Mouse (Mus musculus) limb, embryonic 12.5 days (tissue): ENCODE measurements around the gene Vmn1r54. TPM values are rescaled to one million over a fixed set of nuclear protein-coding genes. Genes with fewer than 3 reads are reported as not detected.
"Not testable (repeated sequence)": the region's sequence is repeated elsewhere in the genome, so short reads cannot be mapped to it uniquely, and the experiment has no call there.

Experiments
- ATAC-seq: fragments of 200-750 bp; cut with Nextera tagmentation; 2 replicates; pipeline ENCODE4 v1.8.0; 2017; ENCODE audit warnings: low read depth, moderate TSS enrichment; ENCODE audit not compliant: insufficient number of reproducible peaks, insufficient read depth, low FRiP score, low TSS enrichment
- H3K27ac ChIP-seq: fragments of 300-500 bp; sonication (generic); 2 replicates; pipeline ENCODE4 v1.5.1; 2016; ENCODE audit warnings: mild to moderate bottlenecking, moderate library complexity
- H3K27me3 ChIP-seq: fragments of 300-500 bp; sonication (generic); 2 replicates; pipeline ENCODE4 v1.6.1; 2016; ENCODE audit warnings: mild to moderate bottlenecking, moderate library complexity
- H3K36me3 ChIP-seq: fragments of 300-500 bp; sonication (generic); 2 replicates; pipeline ENCODE4 v1.6.1; 2016; ENCODE audit warnings: mild to moderate bottlenecking, moderate library complexity
- H3K4me1 ChIP-seq: fragments of 300-500 bp; sonication (generic); replicated peaks from 2 replicates; pipeline ENCODE4 v1.6.1; 2016
- H3K4me2 ChIP-seq: fragments of 300-500 bp; sonication (generic); 2 replicates; pipeline ENCODE4 v1.6.1; 2016; ENCODE audit warnings: mild to moderate bottlenecking, moderate library complexity
- H3K4me3 ChIP-seq: fragments of 300-500 bp; sonication (generic); replicated peaks from 2 replicates; pipeline ENCODE4 v1.5.1; 2016; ENCODE audit warnings: mild to moderate bottlenecking
- H3K9ac ChIP-seq: fragments of 300-500 bp; sonication (generic); replicated peaks from 2 replicates; pipeline ENCODE4 v1.6.1; 2016; ENCODE audit warnings: mild to moderate bottlenecking, moderate library complexity
- H3K9me3 ChIP-seq: fragments of 300-500 bp; sonication (generic); 2 replicates; pipeline ENCODE4 v1.6.1; 2016; ENCODE audit warnings: mild to moderate bottlenecking, moderate library complexity
- WGBS: fragments of 180-500 bp; shearing (Covaris S2); methylation state at CpG from one replicate; pipeline ENCODE4 v1.1.7; 2016; 5-methylcytosine and 5-hydroxymethylcytosine counted together
- polyA plus RNA-seq: library from polyadenylated mRNA; unstranded; fragments of >200 nt; fragmentation: Nextera tagmentation; extraction: Ambion mirVana; gene quantifications from 2 replicates; pipeline ENCODE4 v1.2.1, GENCODE M21; 2016

The Vmn1r54 gene
- polyA plus RNA-seq = not detected in 2 replicates

DNA sequence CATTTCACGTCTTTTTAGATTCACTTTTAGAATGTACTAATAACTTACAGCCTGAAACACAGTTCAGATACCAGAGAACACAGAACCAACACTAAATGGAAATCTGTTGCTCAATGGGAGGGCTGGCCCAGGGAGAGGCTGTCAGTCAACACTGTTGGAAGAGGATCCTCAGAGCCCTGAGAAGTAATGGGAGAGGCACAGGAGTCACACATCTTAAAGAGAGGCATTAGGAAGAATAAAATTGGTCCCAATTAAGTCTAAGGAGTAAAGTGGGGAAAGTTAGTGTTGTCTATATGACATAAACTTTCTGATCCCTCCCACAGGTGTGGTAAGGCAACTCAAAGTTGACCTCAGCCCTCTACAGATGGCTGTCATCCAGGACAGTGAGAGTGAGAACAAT is at the start of gene Vmn1r54:
Vmn1r54 (plus strand) TSS at position 301 of the 400 bp plus-strand sequence.
- WGBS = 82% methylated on average over 1 of the region's 1 CpGs
- Histone ChIP-seq H3K4me2 (no peak within 1 kb of the TSS), H3K4me3 (no peak within 1 kb of the TSS), H3K9me3 (no peaks in the 10 kb centered on the region), H3K27me3 (no peaks in the 10 kb centered on the region), H3K36me3 (no peaks in the 10 kb centered on the region), H3K4me1 (no peaks in the 10 kb centered on the region), H3K9ac (no peak within 1 kb of the TSS), H3K27ac (no peak within 1 kb of the TSS)
- no peak for ATAC-seq

DNA sequence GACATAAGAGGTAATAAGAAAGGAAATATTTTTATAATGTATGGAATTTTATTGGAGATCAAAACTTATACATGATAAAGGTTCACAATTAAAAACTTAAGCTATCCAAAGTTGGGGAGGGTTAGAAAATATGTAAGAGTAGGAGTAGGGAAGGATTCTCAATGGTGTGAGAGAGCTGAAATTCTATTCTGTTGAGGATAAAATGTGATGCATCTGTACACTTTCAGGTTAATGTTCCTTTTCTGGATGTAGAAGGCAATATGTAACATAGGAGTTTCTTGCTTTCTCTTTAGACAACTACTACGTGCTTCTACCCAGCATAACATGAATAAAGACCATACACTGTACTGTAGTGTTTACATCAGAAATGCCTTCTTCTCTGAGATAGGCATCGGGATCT is 43.6 kb upstream of the Vmn1r54 start, which contains the start of gene V1ra8:
V1ra8 (plus strand) TSS at position 301 of the 400 bp plus-strand sequence.
- ATAC-seq, H3K4me2 ChIP-seq, H3K4me1 ChIP-seq, H3K9me3 ChIP-seq, H3K4me3 ChIP-seq, H3K27me3 ChIP-seq, H3K27ac ChIP-seq, H3K9ac ChIP-seq, H3K36me3 ChIP-seq: not testable (repeated sequence)
- 82% methylated on average over 2 of the region's 2 CpGs for WGBS

DNA sequence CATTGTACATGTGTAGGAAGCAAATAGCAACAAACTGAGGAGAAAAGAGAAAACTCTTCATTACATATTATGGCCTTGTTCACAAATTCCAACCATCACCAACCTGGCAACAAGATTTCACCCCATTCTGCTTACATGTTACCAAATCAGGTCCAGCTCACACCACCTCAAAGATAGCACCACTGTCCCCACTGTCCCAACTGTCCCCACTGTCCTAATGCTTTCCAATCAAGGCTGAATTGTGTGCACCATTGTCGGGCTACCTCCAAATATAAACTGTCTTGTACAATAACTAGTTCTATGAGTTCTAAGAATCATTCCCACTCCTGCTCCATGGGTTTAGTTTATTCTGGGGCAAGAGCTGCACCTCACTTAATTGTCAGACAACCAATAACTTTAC is 21.8 kb upstream of the Vmn1r54 start, which contains the start of gene Vmn1r53:
Vmn1r53 (minus strand) TSS at position 101 of the 400 bp plus-strand sequence.
- no peaks in the 10 kb centered on the region for H3K36me3 ChIP-seq
- H3K4me3 ChIP-seq = no peak within 1 kb of the TSS
- peaks cover 17% of the 10 kb centered on the region; the same call in 1 of the 2 replicates for H3K9me3 ChIP-seq
- H3K4me2 ChIP-seq = no peak within 1 kb of the TSS
- no peaks in the 10 kb centered on the region for H3K4me1 ChIP-seq
- no peak within 1 kb of the TSS for H3K27ac ChIP-seq
- no peak for ATAC-seq
- no peak within 1 kb of the TSS for H3K9ac ChIP-seq
- WGBS = 96% methylated on average over 1 of the region's 1 CpGs
- H3K27me3 ChIP-seq = no peaks in the 10 kb centered on the region

DNA sequence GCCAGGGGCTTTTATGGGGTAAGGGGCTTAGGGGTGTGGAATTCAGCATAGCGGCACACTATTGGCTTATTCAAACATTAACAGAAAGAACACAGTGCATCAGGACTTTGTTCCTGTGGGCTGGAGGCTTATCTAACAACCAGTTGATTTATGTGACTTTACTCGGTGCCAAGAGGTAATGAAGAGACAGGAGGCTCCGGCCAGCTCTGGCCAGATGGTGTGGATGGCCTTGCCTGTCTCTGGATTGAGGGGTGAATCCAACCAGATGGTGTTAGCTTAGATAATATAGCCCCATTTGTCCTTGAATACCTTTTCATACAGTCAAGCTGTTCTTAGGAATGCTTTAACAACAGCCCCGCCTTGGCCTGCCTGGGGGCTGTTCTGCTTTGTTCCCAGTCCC is 14.0 kb upstream of the Vmn1r54 start:
- H3K4me1 ChIP-seq, ATAC-seq, H3K27me3 ChIP-seq, H3K4me3 ChIP-seq, H3K36me3 ChIP-seq, H3K4me2 ChIP-seq, H3K9ac ChIP-seq, H3K27ac ChIP-seq: not testable (repeated sequence)
- peaks cover 27% of the 10 kb centered on the region; the same call in 1 of the 2 replicates for H3K9me3 ChIP-seq
- 88% methylated on average over 4 of the region's 4 CpGs for WGBS

DNA sequence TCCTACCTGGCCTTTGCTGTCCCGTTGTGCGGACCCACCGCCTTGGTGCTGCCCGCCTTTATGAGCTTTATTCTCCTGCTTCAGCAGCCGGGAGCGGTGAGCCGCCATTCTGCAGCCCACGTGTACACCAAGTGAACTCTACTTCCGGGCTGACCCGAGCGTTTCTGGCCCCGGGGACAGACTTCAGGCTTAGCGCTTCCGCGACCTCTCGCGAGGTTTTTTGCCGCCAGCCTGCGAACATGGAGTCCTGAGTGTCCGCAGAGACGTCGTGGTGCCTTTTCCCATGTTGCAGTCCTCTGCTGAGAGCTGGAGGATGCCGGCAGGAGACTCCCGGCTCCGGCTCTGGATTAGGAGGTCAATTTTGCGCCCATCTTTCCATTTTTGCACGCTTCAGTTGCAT is 13.4 kb upstream of the Vmn1r54 start:
- no peaks in the 10 kb centered on the region for H3K36me3 ChIP-seq
- H3K4me2 ChIP-seq = no peak overlapping the region
- 62% methylated on average over 27 of the region's 27 CpGs for WGBS
- H3K4me1 ChIP-seq = no peaks in the 10 kb centered on the region
- H3K9me3 ChIP-seq = peaks cover 27% of the 10 kb centered on the region; the same call in 1 of the 2 replicates
- H3K27me3 ChIP-seq = peaks cover 2% of the 10 kb centered on the region; the same call in 1 of the 2 replicates
- no peak overlapping the region for H3K9ac ChIP-seq
- H3K27ac ChIP-seq = no peak overlapping the region
- no peak for ATAC-seq
- no peak overlapping the region for H3K4me3 ChIP-seq

DNA sequence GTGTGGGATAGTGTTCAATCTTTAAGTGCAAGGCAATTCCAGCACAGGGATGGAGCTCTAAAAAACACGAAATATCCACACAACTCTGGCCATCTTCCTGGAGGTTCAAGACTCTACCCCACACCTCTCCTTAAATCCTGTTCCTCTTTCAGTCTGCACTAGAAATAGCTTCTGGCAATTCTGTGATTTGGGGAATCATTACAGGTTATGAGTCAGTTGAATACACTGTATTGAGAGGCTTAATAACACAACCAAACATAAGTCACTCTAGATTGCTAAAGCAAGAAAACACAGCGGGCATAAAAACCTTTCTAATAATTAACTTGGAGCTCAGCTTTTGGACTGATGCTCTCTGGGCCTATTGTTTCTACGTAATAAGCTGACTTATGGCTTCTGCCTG is 2.1 kb upstream of the Vmn1r54 start:
- WGBS = 80% methylated on average over 3 of the region's 3 CpGs

DNA sequence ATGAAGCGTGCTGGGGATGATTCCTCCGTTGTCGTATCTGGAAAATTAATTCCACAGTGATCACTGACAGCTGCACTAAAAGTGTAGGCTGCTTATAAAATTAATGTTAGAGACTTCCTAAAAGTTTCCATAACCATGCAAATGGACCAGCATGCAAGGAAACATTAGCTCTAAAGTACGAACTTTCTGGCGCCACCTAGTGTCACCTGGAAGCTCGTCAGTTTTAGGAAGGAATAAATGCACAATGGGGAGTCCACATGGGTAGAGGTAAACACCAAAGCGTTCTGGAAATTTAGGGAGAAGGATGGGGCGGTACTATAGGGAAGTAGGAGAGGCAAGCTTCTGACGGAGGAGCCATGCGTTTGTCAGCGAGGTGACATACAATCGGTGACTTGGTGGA is 42.2 kb downstream of the Vmn1r54 start:
- Histone ChIP-seq H3K36me3 (no peaks in the 10 kb centered on the region), H3K9ac (no peak overlapping the region), H3K9me3 (peaks cover 11% of the 10 kb centered on the region), H3K4me2 (no peak overlapping the region), H3K27me3 (no peaks in the 10 kb centered on the region), H3K4me3 (no peak overlapping the region), H3K4me1 (no peaks in the 10 kb centered on the region), H3K27ac (no peak overlapping the region)
- ATAC-seq = no peak
- WGBS = 57% methylated on average over 12 of the region's 12 CpGs

More for the DNA sequence above, 2.1 kb upstream of the Vmn1r54 start:
- Histone ChIP-seq H3K4me1 (no peaks in the 10 kb centered on the region), H3K36me3 (no peaks in the 10 kb centered on the region), H3K27me3 (no peaks in the 10 kb centered on the region), H3K9ac (no peak overlapping the region), H3K4me2 (no peak overlapping the region), H3K27ac (no peak overlapping the region), H3K4me3 (no peak overlapping the region), H3K9me3 (no peaks in the 10 kb centered on the region)
- ATAC-seq = no peak

DNA sequence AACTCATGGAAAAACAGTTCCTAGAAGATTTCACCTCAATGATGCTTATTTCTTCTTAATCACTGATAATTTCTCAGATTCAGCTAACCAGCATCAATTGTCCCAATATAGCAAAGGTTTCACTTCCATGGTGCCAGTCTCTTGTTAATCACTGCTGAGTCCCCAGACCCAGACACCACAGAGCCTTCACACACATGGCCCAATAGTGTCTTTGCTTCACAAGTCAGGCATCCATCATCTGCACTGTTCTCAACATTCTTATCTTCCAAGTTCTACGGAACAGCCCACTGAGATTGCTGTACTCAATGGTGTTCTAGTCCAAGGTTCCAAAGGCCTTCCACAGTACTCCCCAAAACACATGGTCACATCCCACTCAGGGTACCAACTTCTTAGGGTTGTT is 54.8 kb downstream of the Vmn1r54 start, which contains the start of gene BC048671:
BC048671 (plus strand) TSS at position 301 of the 400 bp plus-strand sequence.
- Histone ChIP-seq H3K4me1 (no peaks in the 10 kb centered on the region), H3K27me3 (no peaks in the 10 kb centered on the region), H3K36me3 (no peaks in the 10 kb centered on the region), H3K9ac (no peak within 1 kb of the TSS), H3K4me3 (no peak within 1 kb of the TSS), H3K9me3 (0 out of 2 replicates have a peak, but pooled peaks cover 3% of the 10 kb centered on the region), H3K27ac (no peak within 1 kb of the TSS), H3K4me2 (no peak within 1 kb of the TSS)
- WGBS = 76% methylated on average over 1 of the region's 1 CpGs
- no peak for ATAC-seq

DNA sequence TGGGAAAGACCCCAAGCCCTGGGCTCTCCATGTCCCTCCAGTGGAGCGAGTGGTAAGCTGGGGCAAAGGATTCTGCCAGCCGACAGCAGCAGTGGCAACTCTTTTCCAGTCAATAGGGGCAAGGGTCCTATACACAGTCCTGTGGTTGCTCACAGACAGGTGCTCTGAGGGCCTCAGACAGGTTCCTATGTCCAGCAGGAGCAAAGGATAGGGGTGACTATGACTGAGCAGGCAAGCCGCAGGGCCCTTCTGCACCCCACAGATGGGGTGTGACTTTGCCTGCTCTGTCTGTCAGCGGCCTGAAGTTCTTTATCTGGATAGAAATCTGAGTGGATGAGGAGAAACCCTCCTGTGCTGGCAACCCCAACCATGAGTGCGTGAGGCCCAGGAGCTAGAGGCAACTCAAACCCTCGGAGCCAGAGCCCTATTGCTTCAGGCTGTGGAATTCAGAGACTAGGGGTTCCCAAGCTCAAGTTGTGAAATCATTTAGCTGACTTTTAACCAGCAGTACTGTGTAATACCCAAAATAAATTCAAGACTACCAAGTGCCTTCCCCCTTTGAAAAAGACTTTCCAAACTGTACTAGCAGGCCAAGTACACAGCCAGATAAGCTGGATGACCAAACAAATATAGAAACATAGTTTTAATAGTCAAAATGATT is 60.3 kb downstream of the Vmn1r54 start:
- 75% methylated on average over 6 of the region's 6 CpGs for WGBS
- Histone ChIP-seq H3K9ac (no peak overlapping the region), H3K4me2 (no peak overlapping the region), H3K9me3 (peaks cover 11% of the 10 kb centered on the region), H3K4me3 (no peak overlapping the region), H3K27me3 (no peaks in the 10 kb centered on the region; the same call in 1 of the 2 replicates), H3K4me1 (no peaks in the 10 kb centered on the region), H3K27ac (no peak overlapping the region), H3K36me3 (no peaks in the 10 kb centered on the region)
- ATAC-seq = no peak

DNA sequence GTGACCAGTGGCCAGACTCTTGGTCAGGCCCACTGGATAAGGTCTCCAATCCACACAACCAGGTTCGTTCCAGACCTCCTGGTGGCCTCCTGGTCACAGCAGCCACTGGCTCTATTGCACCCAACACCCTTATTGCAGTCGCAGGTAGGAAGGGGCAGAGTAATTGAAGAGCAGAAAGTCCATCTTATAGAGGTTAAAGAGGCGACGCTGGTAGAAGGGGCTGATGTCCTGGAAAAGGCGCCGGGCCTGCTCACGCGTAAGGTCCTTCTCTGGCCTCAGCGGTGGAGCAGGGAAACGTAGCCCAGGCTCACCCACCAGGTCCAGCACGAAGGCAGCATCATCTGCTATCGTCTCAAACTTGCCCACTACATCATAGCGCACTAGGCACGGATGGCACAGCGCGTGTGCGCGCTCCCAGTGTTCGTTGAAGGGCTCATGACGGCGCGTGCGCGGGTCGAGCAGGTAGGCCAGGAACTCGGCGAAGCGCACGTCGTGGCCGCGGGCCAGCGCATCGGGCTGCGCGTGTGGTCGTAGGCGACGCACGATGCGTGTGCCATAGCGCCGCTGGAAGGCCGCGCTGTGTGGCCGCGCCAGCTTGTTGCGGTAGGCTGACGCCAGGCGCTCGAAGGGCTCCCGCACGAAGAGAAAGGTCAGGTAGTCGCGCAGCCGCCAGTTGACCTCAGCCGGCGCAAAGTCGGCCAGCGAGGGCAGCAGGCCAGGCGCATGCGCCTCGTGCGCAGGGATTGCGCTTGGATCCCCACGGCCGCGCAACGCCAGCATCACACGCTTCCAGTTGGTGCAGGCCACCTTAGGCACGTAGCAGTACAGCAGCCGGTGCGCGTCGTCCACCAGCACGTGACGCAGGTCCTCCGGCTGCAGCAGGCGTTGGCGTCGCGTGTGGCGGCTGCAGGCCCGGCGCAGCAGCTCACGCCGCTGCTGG is 63.0 kb downstream of the Vmn1r54 start:
- Histone ChIP-seq H3K9me3 (peaks cover 11% of the 10 kb centered on the region), H3K27ac (no peak overlapping the region), H3K36me3 (no peaks in the 10 kb centered on the region), H3K4me2 (no peak overlapping the region), H3K4me3 (no peak overlapping the region), H3K27me3 (no peaks in the 10 kb centered on the region; the same call in 1 of the 2 replicates), H3K4me1 (no peaks in the 10 kb centered on the region), H3K9ac (no peak overlapping the region)
- 85% methylated on average over 87 of the region's 87 CpGs for WGBS
- ATAC-seq = no peak

DNA sequence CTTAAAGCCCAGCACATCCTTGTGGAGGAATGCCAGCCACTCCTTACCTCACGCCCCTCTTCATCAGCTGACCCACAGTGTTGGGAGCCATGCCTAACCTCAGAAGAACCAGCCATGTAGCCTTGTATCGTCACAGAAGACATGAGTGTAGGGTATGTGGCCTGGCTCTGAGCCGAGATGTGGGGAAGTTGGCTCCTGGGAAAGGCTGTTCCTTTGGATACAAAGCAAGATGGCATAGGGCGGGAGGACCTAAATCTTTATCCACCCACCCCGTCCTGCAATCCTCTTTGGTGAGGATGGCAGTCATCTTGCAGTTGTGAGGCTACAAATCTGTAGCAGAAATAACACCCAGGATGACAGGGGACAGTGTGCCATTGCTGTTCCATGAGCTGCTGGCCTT is 69.9 kb downstream of the Vmn1r54 start:
- no peak for ATAC-seq
- no peak overlapping the region for H3K27ac ChIP-seq
- no peak overlapping the region for H3K4me2 ChIP-seq
- H3K9me3 ChIP-seq = 0 out of 2 replicates have a peak, but pooled peaks cover 5% of the 10 kb centered on the region
- no peak overlapping the region for H3K4me3 ChIP-seq
- H3K9ac ChIP-seq = no peak overlapping the region
- H3K27me3 ChIP-seq = no peaks in the 10 kb centered on the region
- H3K36me3 ChIP-seq = no peaks in the 10 kb centered on the region
- 94% methylated on average over 5 of the region's 5 CpGs for WGBS
- no peaks in the 10 kb centered on the region for H3K4me1 ChIP-seq
